Mouse (Mus musculus): Measurements from ENCODE around the gene Phlpp2. TPM values are rescaled to one million over a fixed set of nuclear protein-coding genes. Genes with fewer than 3 reads are reported as not detected.

The Phlpp2 gene
- polyA plus RNA-seq, 1 experiment from 2014 or later = 1.5 TPM

DNA sequence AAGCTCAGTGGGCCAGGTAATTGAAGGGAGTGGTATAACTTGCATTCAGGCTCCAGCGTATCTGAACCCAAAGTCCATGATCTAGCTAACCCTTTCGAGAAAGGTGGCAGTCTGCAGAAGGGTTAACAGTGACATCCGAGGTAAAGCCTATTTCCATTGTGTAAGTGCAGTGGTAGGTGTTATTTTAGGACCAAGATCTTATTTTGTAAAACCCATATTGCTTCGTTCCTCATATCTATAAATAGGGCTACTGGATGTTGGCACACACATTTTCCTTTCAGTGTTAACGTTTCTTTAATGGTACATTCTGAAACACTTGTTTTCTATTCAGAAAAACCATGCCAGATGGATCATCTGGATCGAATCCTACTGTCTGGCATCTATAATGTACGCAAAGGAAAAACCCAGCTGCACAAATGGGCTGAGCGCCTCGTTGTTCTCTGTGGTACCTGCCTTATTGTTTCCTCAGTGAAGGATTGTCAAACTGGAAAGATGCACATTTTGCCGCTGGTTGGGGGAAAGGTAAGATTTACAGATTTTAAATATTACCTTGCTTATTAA lies 35.6 kb downstream of the Phlpp2 start:
- H3K36me3 ChIP-seq = peaks cover 9% of the 10 kb centered on the region
- 74% methylated on average over 10 of the region's 10 CpGs for WGBS

GRCm38 (mm10) chr8:109904928-109905668 lies 36.8 kb downstream of the Phlpp2 start:
- H3K4me3 ChIP-seq = no peak overlapping the region
- H3K27ac ChIP-seq = no peak overlapping the region
- H3K9me3 ChIP-seq (replicated peaks) = no peaks in the 10 kb centered on the region
- no peak overlapping the region for H3K9ac ChIP-seq
- no peak overlapping the region for H3K4me2 ChIP-seq
- H3K36me3 ChIP-seq = peaks cover 19% of the 10 kb centered on the region
- WGBS = 83% methylated on average over 1 of the region's 1 CpGs
- no peaks in the 10 kb centered on the region for H3K27me3 ChIP-seq
- no peaks in the 10 kb centered on the region for H3K4me1 ChIP-seq (replicated peaks)
- ATAC-seq (replicated peaks; ENCODE audit: insufficient number of reproducible peaks, insufficient read depth, low FRiP score, low read depth) = no peak

More for the DNA sequence above, 35.6 kb downstream of the Phlpp2 start:
- Histone ChIP-seq H3K4me2 (no peak overlapping the region), H3K27me3 (no peaks in the 10 kb centered on the region), H3K4me1 (replicated peaks) (no peaks in the 10 kb centered on the region), H3K9ac (no peak overlapping the region), H3K4me3 (no peak overlapping the region), H3K27ac (no peak overlapping the region), H3K9me3 (replicated peaks) (no peaks in the 10 kb centered on the region)
- ATAC-seq (replicated peaks; ENCODE audit: insufficient number of reproducible peaks, insufficient read depth, low FRiP score, low read depth) = no peak

DNA sequence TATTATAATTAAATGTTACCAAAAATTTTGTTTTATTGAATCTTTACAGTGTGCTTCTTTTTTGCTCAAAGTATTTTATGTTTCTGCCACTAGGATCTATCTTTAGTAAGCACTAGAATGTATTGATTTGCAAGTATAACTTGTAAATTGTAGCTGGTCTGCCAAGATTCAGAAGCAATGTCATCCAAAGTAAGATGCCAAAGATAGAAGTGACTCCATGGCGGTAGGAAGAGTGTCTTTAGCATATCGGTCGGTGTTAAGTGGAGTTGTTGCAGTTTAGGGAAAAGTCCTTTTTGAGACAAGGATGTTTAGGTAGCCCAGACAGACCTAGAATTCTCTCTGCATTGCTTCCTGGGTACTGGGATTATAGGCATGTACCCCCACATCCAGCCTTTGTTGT lies 38.6 kb downstream of the Phlpp2 start:
- no peaks in the 10 kb centered on the region for H3K4me1 ChIP-seq (replicated peaks)
- no peak overlapping the region for H3K27ac ChIP-seq
- H3K4me2 ChIP-seq = no peak overlapping the region
- H3K4me3 ChIP-seq = no peak overlapping the region
- WGBS = 81% methylated on average over 3 of the region's 3 CpGs
- peaks cover 24% of the 10 kb centered on the region for H3K36me3 ChIP-seq
- no peak for ATAC-seq (replicated peaks; ENCODE audit: insufficient number of reproducible peaks, insufficient read depth, low FRiP score, low read depth)
- no peak overlapping the region for H3K9ac ChIP-seq
- H3K9me3 ChIP-seq (replicated peaks) = no peaks in the 10 kb centered on the region
- no peaks in the 10 kb centered on the region for H3K27me3 ChIP-seq

GRCm38 (mm10) chr8:109907376-109907775 lies 39.0 kb downstream of the Phlpp2 start:
- Histone ChIP-seq H3K27ac (no peak overlapping the region), H3K27me3 (no peaks in the 10 kb centered on the region), H3K36me3 (peaks cover 28% of the 10 kb centered on the region), H3K4me1 (replicated peaks) (no peaks in the 10 kb centered on the region), H3K4me2 (no peak overlapping the region), H3K4me3 (no peak overlapping the region), H3K9ac (no peak overlapping the region), H3K9me3 (replicated peaks) (no peaks in the 10 kb centered on the region)
- no peak for ATAC-seq (replicated peaks; ENCODE audit: insufficient number of reproducible peaks, insufficient read depth, low FRiP score, low read depth)
- 92% methylated on average over 4 of the region's 4 CpGs for WGBS

GRCm38 (mm10) chr8:109917277-109917676 lies 48.9 kb downstream of the Phlpp2 start:
- Histone ChIP-seq H3K4me1 (replicated peaks) (peaks cover 12% of the 10 kb centered on the region), H3K9ac (no peak overlapping the region), H3K4me2 (no peak overlapping the region), H3K4me3 (no peak overlapping the region), H3K36me3 (peaks cover 28% of the 10 kb centered on the region; the same call in 1 of the 2 replicates), H3K27me3 (no peaks in the 10 kb centered on the region), H3K27ac (no peak overlapping the region), H3K9me3 (replicated peaks) (no peaks in the 10 kb centered on the region)
- 42% methylated on average over 4 of the region's 4 CpGs for WGBS
- ATAC-seq (replicated peaks; ENCODE audit: insufficient number of reproducible peaks, insufficient read depth, low FRiP score, low read depth) = no peak

DNA sequence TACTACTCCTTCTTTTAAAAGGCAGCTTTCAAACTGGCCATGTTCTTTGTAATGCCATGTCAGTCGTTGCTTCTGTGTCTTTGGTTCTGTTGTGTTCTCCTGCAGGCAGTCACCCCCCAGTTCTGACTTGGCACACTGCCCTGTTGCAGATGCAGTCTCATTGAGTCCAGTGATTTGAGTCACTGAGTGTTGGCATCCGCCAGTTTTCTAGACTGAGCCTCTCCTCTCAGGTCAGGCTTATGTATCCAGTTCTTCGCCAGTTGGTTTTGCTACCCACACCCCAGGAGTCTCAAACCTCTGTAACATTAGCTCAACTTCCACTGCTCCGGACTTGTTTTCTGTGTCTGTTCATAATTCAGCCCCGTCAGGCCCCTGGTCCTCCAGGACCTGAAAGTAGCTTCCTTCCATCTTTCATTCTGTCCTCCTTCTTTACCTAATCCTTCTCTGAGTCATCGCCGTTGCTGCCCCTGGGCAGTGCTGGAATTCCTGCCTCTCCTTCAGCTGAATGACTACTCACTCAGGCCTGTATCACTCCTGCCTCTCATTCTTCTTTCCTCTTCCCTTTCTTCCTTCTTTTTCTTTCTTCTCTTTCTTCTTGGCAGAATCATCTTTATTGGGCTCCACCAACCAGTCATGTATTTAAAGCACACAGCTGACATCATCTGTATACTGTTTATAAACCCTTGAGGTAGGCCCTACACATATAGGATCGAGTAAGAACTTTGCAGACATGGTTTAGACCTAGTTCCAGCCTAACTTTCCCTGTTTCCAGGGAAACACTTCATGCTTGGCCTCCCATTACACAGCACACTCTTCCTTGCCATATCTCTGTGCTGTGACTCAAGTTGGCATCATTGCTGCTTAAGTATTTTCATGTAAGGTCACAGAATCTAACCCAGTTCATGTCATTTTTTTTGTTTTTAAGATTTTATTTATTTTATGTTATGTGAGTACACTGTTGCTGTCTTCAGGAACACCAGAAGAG lies 52.4 kb downstream of the Phlpp2 start:
- H3K4me3 ChIP-seq = no peak overlapping the region
- WGBS = 59% methylated on average over 8 of the region's 8 CpGs

DNA sequence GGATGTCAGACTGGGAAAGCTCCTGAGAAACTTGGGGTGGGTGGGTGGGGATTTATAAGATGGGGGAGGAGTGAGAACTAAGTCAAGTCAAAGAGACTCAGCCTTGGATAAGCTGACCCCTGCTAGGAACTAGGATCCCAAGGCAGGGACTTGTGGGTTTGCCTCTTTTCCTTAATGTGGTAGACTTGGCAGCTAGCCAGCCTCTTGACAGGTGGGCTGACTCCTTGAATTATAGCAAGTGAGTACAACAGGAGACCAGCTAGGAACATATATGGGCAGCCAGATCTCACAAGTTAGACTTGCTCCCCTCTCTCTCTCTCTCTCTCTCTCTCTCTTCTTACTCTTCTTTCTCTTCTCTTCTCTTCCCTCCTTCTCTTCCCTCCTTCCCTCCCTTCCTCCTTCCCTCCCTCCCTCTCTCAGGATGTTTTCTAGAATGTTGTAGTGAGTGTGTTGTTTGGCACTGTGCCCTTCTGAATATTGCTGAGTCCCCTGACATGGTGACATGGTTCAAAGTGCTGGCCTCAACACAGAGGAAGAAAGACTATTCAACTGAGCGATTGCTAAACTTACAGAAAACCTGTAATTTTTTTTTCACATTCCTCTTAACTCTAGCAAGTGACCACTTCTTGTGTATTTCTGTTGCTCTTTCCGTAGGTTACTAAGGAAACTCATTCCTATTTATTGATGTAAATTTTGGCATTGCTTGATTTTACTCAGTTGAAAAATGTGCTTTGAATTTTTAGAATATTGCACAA lies 73.4 kb downstream of the Phlpp2 start:
- 62% methylated on average over 2 of the region's 2 CpGs for WGBS
- Histone ChIP-seq H3K27me3 (no peaks in the 10 kb centered on the region), H3K9ac (no peak overlapping the region), H3K4me3 (no peak overlapping the region), H3K9me3 (replicated peaks) (no peaks in the 10 kb centered on the region), H3K36me3 (peaks cover 30% of the 10 kb centered on the region), H3K4me1 (replicated peaks) (peaks cover 6% of the 10 kb centered on the region; the same call in 1 of the 2 replicates), H3K4me2 (no peak overlapping the region), H3K27ac (no peak overlapping the region)
- ATAC-seq (replicated peaks; ENCODE audit: insufficient number of reproducible peaks, insufficient read depth, low FRiP score, low read depth) = no peak

More for the DNA sequence above, 52.4 kb downstream of the Phlpp2 start:
- ATAC-seq (replicated peaks; ENCODE audit: insufficient number of reproducible peaks, insufficient read depth, low FRiP score, low read depth) = no peak
- Histone ChIP-seq H3K4me1 (replicated peaks) (peaks cover 12% of the 10 kb centered on the region), H3K27ac (peak overlapping the region; percentile 11; the same call in 1 of the 2 replicates), H3K36me3 (peaks cover 21% of the 10 kb centered on the region), H3K9me3 (replicated peaks) (no peaks in the 10 kb centered on the region), H3K9ac (no peak overlapping the region), H3K27me3 (no peaks in the 10 kb centered on the region), H3K4me2 (no peak overlapping the region)

DNA sequence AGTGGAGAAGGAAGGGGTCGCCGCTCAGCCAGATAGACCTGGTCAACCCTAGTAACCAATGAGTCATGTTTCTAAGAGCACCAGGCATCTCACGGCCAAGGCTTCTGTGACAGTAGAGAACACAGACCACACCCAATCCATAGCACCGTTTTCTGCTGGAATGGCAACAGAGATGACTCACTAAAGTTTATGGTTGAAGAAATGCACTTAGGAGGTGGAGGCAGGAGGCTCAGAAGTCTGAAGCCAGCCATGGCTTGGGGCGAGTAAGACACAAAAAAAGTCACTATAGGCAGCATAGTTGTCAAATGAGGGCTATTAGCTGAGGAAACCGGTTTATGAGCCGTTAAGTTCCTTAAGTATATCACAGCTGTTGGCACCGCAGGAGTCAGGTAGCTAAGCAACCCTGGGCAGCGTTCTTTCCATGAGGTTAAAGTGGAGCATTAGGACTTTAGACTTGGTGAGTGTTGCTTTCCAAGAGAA lies 76.9 kb downstream of the Phlpp2 start:
- no peak overlapping the region for H3K4me2 ChIP-seq
- 48% methylated on average over 9 of the region's 9 CpGs for WGBS
- ATAC-seq (replicated peaks; ENCODE audit: insufficient number of reproducible peaks, insufficient read depth, low FRiP score, low read depth) = no peak
- H3K9ac ChIP-seq = no peak overlapping the region
- no peak overlapping the region for H3K27ac ChIP-seq
- H3K27me3 ChIP-seq = peaks cover 24% of the 10 kb centered on the region
- no peaks in the 10 kb centered on the region for H3K9me3 ChIP-seq (replicated peaks)
- peaks cover 11% of the 10 kb centered on the region; the same call in 1 of the 2 replicates for H3K36me3 ChIP-seq
- peaks cover 16% of the 10 kb centered on the region for H3K4me1 ChIP-seq (replicated peaks)
- H3K4me3 ChIP-seq = no peak overlapping the region

DNA sequence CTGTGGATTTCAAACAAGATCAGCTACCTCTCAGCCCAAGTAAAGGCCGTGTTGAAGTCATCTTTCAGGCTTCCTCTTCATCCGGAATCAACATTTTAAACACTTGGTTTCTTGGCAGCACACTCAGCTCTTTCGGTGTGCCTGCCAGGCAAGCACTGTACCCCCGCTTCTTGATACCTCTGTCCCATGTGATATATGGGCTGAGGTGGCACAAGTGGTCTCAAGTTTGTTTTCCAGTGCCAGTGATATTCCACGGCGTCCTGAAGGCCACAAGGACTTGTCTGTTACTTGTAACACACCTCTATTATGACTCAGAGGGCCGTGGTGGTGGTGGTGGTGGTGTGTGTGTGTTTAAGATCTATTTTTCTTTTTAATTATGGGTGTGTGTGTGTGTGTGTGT lies 77.4 kb downstream of the Phlpp2 start:
- H3K4me1 ChIP-seq (replicated peaks) = peaks cover 16% of the 10 kb centered on the region
- H3K9me3 ChIP-seq (replicated peaks) = no peaks in the 10 kb centered on the region
- peaks cover 27% of the 10 kb centered on the region for H3K27me3 ChIP-seq
- WGBS = 70% methylated on average over 7 of the region's 7 CpGs
- H3K9ac ChIP-seq = no peak overlapping the region
- no peak for ATAC-seq (replicated peaks; ENCODE audit: insufficient number of reproducible peaks, insufficient read depth, low FRiP score, low read depth)
- H3K36me3 ChIP-seq = peaks cover 6% of the 10 kb centered on the region; the same call in 1 of the 2 replicates
- no peak overlapping the region for H3K27ac ChIP-seq
- H3K4me2 ChIP-seq = no peak overlapping the region
- H3K4me3 ChIP-seq = no peak overlapping the region

DNA sequence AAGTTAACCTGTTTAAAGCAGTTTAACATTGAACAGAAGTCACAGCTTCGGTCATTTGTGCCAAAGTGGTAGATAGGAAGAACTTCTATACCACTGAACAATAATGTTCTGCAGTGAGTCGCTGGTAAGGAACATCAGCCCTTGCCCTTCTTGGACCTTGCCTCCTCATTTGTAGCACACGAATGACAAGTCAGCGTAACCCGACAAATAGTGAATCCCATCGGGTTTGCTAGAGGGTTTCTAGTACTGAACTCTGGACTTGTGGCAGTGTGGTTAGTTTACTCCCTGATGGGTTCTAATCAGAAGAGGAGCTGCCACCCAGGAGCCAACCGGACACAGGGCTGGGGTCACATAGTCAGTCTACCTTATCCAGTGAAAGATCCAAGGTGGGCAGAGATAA lies 77.9 kb downstream of the Phlpp2 start:
- Histone ChIP-seq H3K4me2 (no peak overlapping the region), H3K4me1 (replicated peaks) (peaks cover 16% of the 10 kb centered on the region), H3K27me3 (peaks cover 28% of the 10 kb centered on the region), H3K9ac (no peak overlapping the region), H3K4me3 (no peak overlapping the region), H3K9me3 (replicated peaks) (no peaks in the 10 kb centered on the region), H3K27ac (no peak overlapping the region), H3K36me3 (peaks cover under 1% of the 10 kb centered on the region; the same call in 1 of the 2 replicates)
- no peak for ATAC-seq (replicated peaks; ENCODE audit: insufficient number of reproducible peaks, insufficient read depth, low FRiP score, low read depth)
- WGBS = 86% methylated on average over 7 of the region's 7 CpGs

Data from heart, embryonic 15.5 days (tissue).